Mouse (Mus musculus) hindbrain, postnatal 0 days (tissue): ENCODE results near the gene Gm973. TPM values are rescaled to one million over a fixed set of nuclear protein-coding genes. Genes with fewer than 3 reads are reported as not detected.

ENCODE experiments used
- ATAC-seq: fragments of 200-750 bp; cut with Nextera tagmentation; 2 replicates; pipeline ENCODE4 v1.8.0; 2017; ENCODE audit warnings: mild to moderate bottlenecking, moderate TSS enrichment, moderate library complexity
- DNase-seq: peaks from one replicate; pipeline ENCODE4 v3.0.0-alpha.2; 2015; ENCODE audit warnings: low spot score
- H3K27ac ChIP-seq: fragments of 300-500 bp; sonication (generic); 2 replicates; pipeline ENCODE4 v1.5.1; 2014; ENCODE audit warnings: mild to moderate bottlenecking
- H3K27me3 ChIP-seq: fragments of 300-500 bp; sonication (generic); 2 replicates; pipeline ENCODE4 v1.6.1; 2014; ENCODE audit warnings: low read length, mixed read lengths; ENCODE audit not compliant: insufficient read depth
- H3K36me3 ChIP-seq: fragments of 300-500 bp; sonication (generic); 2 replicates; pipeline ENCODE4 v1.6.1; 2014; ENCODE audit warnings: low read length, mixed read lengths; ENCODE audit not compliant: insufficient read depth
- H3K4me1 ChIP-seq: fragments of 300-500 bp; sonication (generic); 2 replicates; pipeline ENCODE4 v1.6.1; 2014; ENCODE audit warnings: antibody characterized with exemption, low read length, mixed read lengths; ENCODE audit not compliant: insufficient read depth
- H3K4me2 ChIP-seq: fragments of 300-500 bp; sonication (generic); 2 replicates; pipeline ENCODE4 v1.6.1; 2014; ENCODE audit warnings: low read depth, mild to moderate bottlenecking, low read length, moderate library complexity, mixed read lengths
- H3K4me3 ChIP-seq: fragments of 300-500 bp; sonication (generic); 2 replicates; pipeline ENCODE4 v1.5.1; 2014; ENCODE audit warnings: low read length
- H3K9ac ChIP-seq: fragments of 300-500 bp; sonication (generic); replicated peaks from 2 replicates; pipeline ENCODE4 v1.6.1; 2014; ENCODE audit warnings: mild to moderate bottlenecking, low read length, moderate library complexity, mixed read lengths
- H3K9me3 ChIP-seq: fragments of 300-500 bp; sonication (generic); 2 replicates; pipeline ENCODE4 v1.6.1; 2016; ENCODE audit warnings: low read length, mixed read lengths
- CTCF ChIP-seq: IDR thresholded peaks from 2 replicates; pipeline ENCODE4 v1.5.1; 2016; ENCODE audit warnings: antibody characterized with exemption, control low read depth, low read depth
- WGBS: fragments of 180-500 bp; shearing (Covaris S2); extraction: QIAGEN DNeasy Blood & Tissue Kit; methylation state at CpG from one replicate; pipeline ENCODE4 v1.1.7; 2014; 5-methylcytosine and 5-hydroxymethylcytosine counted together
- polyA plus RNA-seq: library from polyadenylated mRNA; unstranded; fragments of >200 nt; fragmentation: Nextera tagmentation; extraction: Ambion mirVana; gene quantifications from 2 replicates; pipeline ENCODE4 v1.2.1, GENCODE M21; 2015
- total RNA-seq: library from RNA; depleted of rRNA; stranded (reverse); fragments of >200 nt; gene quantifications from 2 replicates; pipeline ENCODE4 v1.2.3, GENCODE M21; 2014

Gene Gm973
- total and polyA plus RNA-seq, 2 experiments from 2014 or later = 11.9 to 12.5 TPM

DNA sequence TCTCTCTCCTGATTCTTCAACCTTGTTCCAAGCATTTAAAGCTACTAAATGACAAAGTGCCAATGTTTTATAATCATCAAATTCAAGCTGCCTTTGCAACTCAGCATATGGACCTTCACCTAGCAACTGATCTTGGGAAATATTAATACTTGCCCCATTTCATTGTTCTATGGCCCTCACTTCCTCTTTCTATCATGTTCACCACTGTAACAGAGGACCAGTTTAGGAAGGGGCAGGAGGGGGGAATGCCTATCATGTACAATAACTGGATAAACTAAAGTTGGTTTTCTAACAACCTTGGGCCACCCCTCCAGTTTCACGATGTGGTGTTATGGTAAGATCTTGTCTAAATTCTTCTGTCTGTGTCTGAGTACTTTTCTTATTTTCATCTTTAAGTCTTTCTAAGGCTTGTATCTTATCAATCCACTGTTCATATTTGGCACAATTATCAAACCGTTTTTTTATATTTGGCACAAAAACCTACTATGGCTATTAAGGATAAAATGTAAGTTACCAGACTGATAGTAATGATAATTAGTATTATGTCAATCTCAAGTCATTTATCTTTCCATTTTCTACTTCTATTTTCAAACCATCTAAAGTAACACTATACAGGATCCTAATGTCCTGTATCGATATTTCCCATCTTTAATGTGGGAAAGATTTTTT is 137.3 kb downstream of the Gm973 start:
- WGBS = 97% methylated on average over 3 of the region's 3 CpGs
- ATAC-seq (no peak), DNase-seq (no peak)
- no peak for TF ChIP-seq CTCF
- Histone ChIP-seq H3K36me3 (peaks cover 7% of the 10 kb centered on the region; the same call in 1 of the 2 replicates), H3K9ac (no peak overlapping the region), H3K4me3 (no peak overlapping the region), H3K4me2 (no peak overlapping the region), H3K27me3 (no peaks in the 10 kb centered on the region), H3K4me1 (no peaks in the 10 kb centered on the region), H3K9me3 (no peaks in the 10 kb centered on the region), H3K27ac (no peak overlapping the region)

- Histone ChIP-seq H3K9ac (no peak overlapping the region), H3K27ac (no peak overlapping the region), H3K4me2 (no peak overlapping the region), H3K4me3 (no peak overlapping the region), H3K9me3 (no peaks in the 10 kb centered on the region), H3K36me3 (peaks cover 3% of the 10 kb centered on the region; the same call in 1 of the 2 replicates), H3K27me3 (no peaks in the 10 kb centered on the region), H3K4me1 (no peaks in the 10 kb centered on the region)
- TF ChIP-seq CTCF = peak; percentile 35
- WGBS = 88% methylated on average over 7 of the region's 7 CpGs
- DNase-seq = peak; percentile 23
- no peak for ATAC-seq
These were observed 140.4 kb downstream of the Gm973 start for GRCm38 (mm10) chr1:59656244-59657171.

DNA sequence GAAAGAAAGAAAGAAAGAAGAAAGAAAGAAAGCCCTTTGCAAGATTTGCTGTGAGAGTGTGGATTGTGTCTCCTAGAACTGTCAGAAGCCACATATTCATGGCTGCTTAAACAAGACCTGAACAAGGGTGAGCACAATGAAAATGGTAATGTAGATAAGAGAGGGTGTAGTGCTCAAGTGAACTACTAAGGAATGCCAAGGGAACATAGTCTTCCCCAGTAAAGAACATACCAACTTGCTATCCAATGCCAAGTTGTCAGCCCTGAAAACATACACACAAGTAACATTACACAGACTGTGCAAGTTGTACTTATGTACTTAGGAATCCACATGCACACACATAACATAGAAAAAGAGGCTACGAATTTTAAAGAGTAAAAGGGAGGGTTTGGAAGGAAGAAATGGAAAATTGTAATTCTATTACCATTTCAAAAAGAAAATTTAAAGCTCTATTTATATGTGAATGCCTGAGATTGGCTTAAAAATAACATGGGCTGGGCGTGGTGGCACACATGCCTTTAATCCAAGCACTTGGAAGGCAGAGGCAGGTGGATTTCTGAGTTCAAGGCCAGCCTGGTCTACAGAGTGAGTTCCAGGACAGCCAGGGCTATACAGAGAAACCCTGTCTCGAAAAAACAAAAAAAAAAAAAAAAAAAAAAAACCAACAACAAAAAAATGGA is 147.5 kb downstream of the Gm973 start:
- DNase-seq (no peak), ATAC-seq (no peak)
- TF ChIP-seq CTCF = no peak
- H3K9me3 ChIP-seq = no peaks in the 10 kb centered on the region
- H3K4me1 ChIP-seq = no peaks in the 10 kb centered on the region
- no peak overlapping the region for H3K9ac ChIP-seq
- no peak overlapping the region for H3K4me3 ChIP-seq
- WGBS = 93% methylated on average over 3 of the region's 3 CpGs
- no peak overlapping the region for H3K27ac ChIP-seq
- H3K36me3 ChIP-seq = no peaks in the 10 kb centered on the region
- H3K27me3 ChIP-seq = no peaks in the 10 kb centered on the region
- H3K4me2 ChIP-seq = no peak overlapping the region

DNA sequence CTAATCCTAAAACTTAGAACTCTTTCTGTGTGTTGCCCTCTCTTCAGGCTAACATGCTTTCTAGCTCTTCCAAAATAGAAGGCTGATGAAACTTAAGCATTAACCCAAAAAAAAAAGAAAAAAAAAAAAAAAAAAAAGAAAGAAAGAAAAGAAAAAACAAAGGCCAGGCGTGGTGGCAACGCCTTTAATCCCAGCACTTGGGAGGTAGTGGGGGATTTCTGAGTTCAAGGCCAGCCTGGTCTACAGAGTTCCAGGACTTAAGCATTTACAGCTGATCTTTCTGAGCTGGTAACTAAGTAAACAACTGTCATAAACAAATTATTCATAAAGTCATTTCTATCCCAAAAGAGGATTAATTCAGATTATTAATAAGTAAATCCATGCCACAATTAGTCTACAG is 152.8 kb downstream of the Gm973 start:
- no peak for DNase-seq
- no peaks in the 10 kb centered on the region for H3K27me3 ChIP-seq
- WGBS = 82% methylated on average over 2 of the region's 2 CpGs
- H3K4me3 ChIP-seq = no peak overlapping the region
- no peak for ATAC-seq
- peaks cover 5% of the 10 kb centered on the region; the same call in 1 of the 2 replicates for H3K4me1 ChIP-seq
- no peaks in the 10 kb centered on the region for H3K36me3 ChIP-seq
- H3K9me3 ChIP-seq = no peaks in the 10 kb centered on the region
- H3K27ac ChIP-seq = no peak overlapping the region
- no peak for TF ChIP-seq CTCF
- no peak overlapping the region for H3K9ac ChIP-seq
- peak overlapping the region; percentile 85; the same call in 1 of the 2 replicates for H3K4me2 ChIP-seq

DNA sequence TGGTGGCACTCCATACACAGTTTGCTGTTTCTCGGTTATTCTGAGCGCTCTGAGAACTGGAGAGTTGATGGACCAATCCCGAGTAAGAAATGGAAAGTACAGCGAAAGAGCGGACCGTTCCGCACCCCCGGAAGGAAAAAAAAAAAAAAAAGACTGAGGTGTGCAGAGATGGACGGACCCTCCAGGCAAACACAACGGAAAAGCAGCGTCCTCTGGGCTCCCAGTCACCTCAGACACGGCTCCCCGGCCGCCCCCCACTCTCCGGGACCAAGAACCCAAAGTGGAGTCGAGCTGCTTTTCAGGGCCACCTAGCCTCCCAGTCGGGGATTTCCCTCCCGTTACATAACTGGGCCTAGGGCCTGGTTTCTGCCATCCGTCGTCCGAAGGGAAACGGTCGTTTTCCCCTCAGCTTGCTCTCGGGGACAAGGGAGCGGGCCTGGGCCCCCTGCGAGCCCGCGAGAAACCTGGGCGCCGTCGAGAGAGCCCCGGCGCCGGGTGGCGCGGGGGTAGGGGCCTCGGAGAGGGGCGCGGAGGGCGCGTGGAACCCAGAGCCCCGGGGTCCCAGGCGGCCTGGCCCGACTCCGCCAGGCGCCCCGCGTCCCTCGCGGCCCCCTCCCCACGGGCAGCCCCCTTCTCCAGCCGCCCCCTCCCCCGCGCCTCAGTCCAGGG is 154.0 kb downstream of the Gm973 start:
- Histone ChIP-seq H3K9ac (peak overlapping the region; percentile 95), H3K4me3 (peak overlapping the region; percentile 94), H3K36me3 (no peaks in the 10 kb centered on the region), H3K9me3 (no peaks in the 10 kb centered on the region), H3K4me2 (peak overlapping the region; percentile 85), H3K27me3 (no peaks in the 10 kb centered on the region), H3K27ac (peak overlapping the region; percentile 96), H3K4me1 (peaks cover 5% of the 10 kb centered on the region; the same call in 1 of the 2 replicates)
- peak; percentile 23 for DNase-seq
- under 1% methylated on average over 50 of the region's 54 CpGs for WGBS
- TF ChIP-seq CTCF = no peak
- ATAC-seq = peak; percentile 27

DNA sequence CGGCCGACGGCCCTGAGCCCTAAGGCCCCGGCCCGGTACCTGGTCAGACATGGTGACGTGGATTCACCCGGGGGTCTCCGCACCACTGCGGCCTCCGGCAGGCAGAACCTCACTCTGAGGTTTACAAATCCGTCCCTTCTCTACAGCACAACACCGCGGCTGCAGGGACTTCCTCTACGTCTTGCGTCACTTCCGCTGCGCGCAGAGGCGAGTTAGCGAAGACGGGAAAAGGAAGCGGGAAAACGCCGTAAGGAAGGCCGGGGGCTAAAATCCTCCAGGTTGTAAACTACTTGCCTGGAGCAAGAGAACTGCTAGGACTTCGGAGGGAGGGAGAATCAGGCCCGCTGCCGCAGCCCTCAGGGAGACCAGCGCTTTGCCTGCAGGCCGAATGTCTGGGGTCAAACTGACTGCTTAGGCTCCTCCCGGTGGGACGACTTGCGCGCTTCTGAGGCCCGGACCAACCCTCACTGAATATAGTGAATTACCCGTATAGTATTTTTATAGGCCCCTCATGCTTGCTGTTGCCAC is 154.6 kb downstream of the Gm973 start, which contains the start of gene Sumo1:
Gene Sumo1 (minus strand): TSS at position 194 of the 528 bp plus-strand sequence.
- 1% methylated on average over 36 of the region's 36 CpGs for WGBS
- H3K27me3 ChIP-seq = no peaks in the 10 kb centered on the region
- H3K4me2 ChIP-seq = peak within 1 kb of the TSS; percentile 85
- peak; percentile 97 for ATAC-seq
- H3K4me1 ChIP-seq = peaks cover 5% of the 10 kb centered on the region; the same call in 1 of the 2 replicates
- H3K27ac ChIP-seq = peak within 1 kb of the TSS; percentile 96
- H3K9ac ChIP-seq = peak within 1 kb of the TSS; percentile 95
- no peaks in the 10 kb centered on the region for H3K36me3 ChIP-seq
- peak within 1 kb of the TSS; percentile 94 for H3K4me3 ChIP-seq
- no peaks in the 10 kb centered on the region for H3K9me3 ChIP-seq
- TF ChIP-seq CTCF = no peak
- DNase-seq = peak; percentile 96
